Mouse (Mus musculus) midbrain, embryonic 15.5 days (tissue): ENCODE measurements around the gene Eme2. TPM values are rescaled to one million over a fixed set of nuclear protein-coding genes. Genes with fewer than 3 reads are reported as not detected.

Source experiments
- ATAC-seq: fragments of 200-750 bp; cut with Nextera tagmentation; replicated peaks from 2 replicates; pipeline ENCODE4 v1.8.0; 2017; ENCODE audit warnings: moderate TSS enrichment
- H3K27ac ChIP-seq: fragments of 300-500 bp; sonication (generic); 2 replicates; pipeline ENCODE4 v1.5.1; 2015; ENCODE audit warnings: mild to moderate bottlenecking, inconsistent platforms
- H3K27me3 ChIP-seq: fragments of 300-500 bp; sonication (generic); replicated peaks from 2 replicates; pipeline ENCODE4 v1.6.1; 2015; ENCODE audit warnings: inconsistent platforms
- H3K36me3 ChIP-seq: fragments of 300-500 bp; sonication (generic); replicated peaks from 2 replicates; pipeline ENCODE4 v1.6.1; 2015; ENCODE audit warnings: inconsistent platforms
- H3K4me1 ChIP-seq: fragments of 300-500 bp; sonication (generic); 2 replicates; pipeline ENCODE4 v1.6.1; 2015; ENCODE audit warnings: inconsistent platforms
- H3K4me2 ChIP-seq: fragments of 300-500 bp; sonication (generic); 2 replicates; pipeline ENCODE4 v1.6.1; 2015; ENCODE audit warnings: inconsistent platforms, mild to moderate bottlenecking, moderate library complexity
- H3K4me3 ChIP-seq: fragments of 300-500 bp; sonication (generic); 2 replicates; pipeline ENCODE4 v1.5.1; 2015; ENCODE audit warnings: mild to moderate bottlenecking, inconsistent platforms
- H3K9ac ChIP-seq: fragments of 300-500 bp; sonication (generic); 2 replicates; pipeline ENCODE4 v1.6.1; 2015; ENCODE audit warnings: mild to moderate bottlenecking, inconsistent platforms
- H3K9me3 ChIP-seq: fragments of 300-500 bp; sonication (generic); 2 replicates; pipeline ENCODE4 v1.6.1; 2016; ENCODE audit warnings: inconsistent platforms
- WGBS: fragments of 180-500 bp; shearing (Covaris S2); methylation state at CpG from one replicate; pipeline ENCODE4 v1.1.7; 2015; ENCODE audit warnings: mixed read lengths; 5-methylcytosine and 5-hydroxymethylcytosine counted together
- polyA plus RNA-seq: library from polyadenylated mRNA; unstranded; fragments of >200 nt; fragmentation: Nextera tagmentation; extraction: Ambion mirVana; gene quantifications from 2 replicates; pipeline ENCODE4 v1.2.1, GENCODE M21; 2015

Eme2 gene
- polyA plus RNA-seq, 1 experiment from 2014 or later, result 33.4 TPM

GRCm38 (mm10) chr17:24913984-24914383 lies 19.1 kb upstream of the Eme2 start:
- no peak overlapping the region for H3K27ac ChIP-seq
- H3K4me2 ChIP-seq, result no peak overlapping the region
- no peaks in the 10 kb centered on the region for H3K9me3 ChIP-seq
- H3K36me3 ChIP-seq, result peaks cover 88% of the 10 kb centered on the region
- H3K9ac ChIP-seq, result no peak overlapping the region
- no peak for ATAC-seq
- no peaks in the 10 kb centered on the region for H3K4me1 ChIP-seq
- H3K27me3 ChIP-seq, result no peaks in the 10 kb centered on the region
- H3K4me3 ChIP-seq, result no peak overlapping the region

GRCm38 (mm10) chr17:24907591-24907990 lies 12.7 kb upstream of the Eme2 start:
- Histone ChIP-seq H3K9ac (no peak overlapping the region), H3K9me3 (no peaks in the 10 kb centered on the region), H3K4me3 (no peak overlapping the region), H3K27me3 (no peaks in the 10 kb centered on the region), H3K27ac (no peak overlapping the region), H3K4me1 (no peaks in the 10 kb centered on the region), H3K4me2 (no peak overlapping the region), H3K36me3 (peaks cover 89% of the 10 kb centered on the region)
- 97% methylated on average over 2 of the region's 2 CpGs for WGBS
- no peak for ATAC-seq

- WGBS, result 95% methylated on average over 9 of the region's 9 CpGs
Measured at GRCm38 (mm10) chr17:24903767-24904166, 8.9 kb upstream of the Eme2 start.

GRCm38 (mm10) chr17:24902671-24903474 lies 8.0 kb upstream of the Eme2 start:
- Histone ChIP-seq H3K27me3 (no peaks in the 10 kb centered on the region), H3K4me2 (no peak overlapping the region), H3K27ac (no peak overlapping the region), H3K36me3 (peaks cover 94% of the 10 kb centered on the region), H3K4me3 (no peak overlapping the region), H3K9me3 (no peaks in the 10 kb centered on the region), H3K4me1 (peaks cover 7% of the 10 kb centered on the region), H3K9ac (no peak overlapping the region)
- 71% methylated on average over 9 of the region's 9 CpGs for WGBS
- no peak for ATAC-seq

More at GRCm38 (mm10) chr17:24903767-24904166, 8.9 kb upstream of the Eme2 start:
- Histone ChIP-seq H3K4me1 (no peaks in the 10 kb centered on the region), H3K9ac (no peak overlapping the region), H3K4me2 (no peak overlapping the region), H3K27ac (no peak overlapping the region), H3K4me3 (no peak overlapping the region), H3K36me3 (peaks cover 94% of the 10 kb centered on the region), H3K27me3 (no peaks in the 10 kb centered on the region), H3K9me3 (no peaks in the 10 kb centered on the region)
- ATAC-seq, result no peak

GRCm38 (mm10) chr17:24902124-24902523 lies 7.2 kb upstream of the Eme2 start:
- Histone ChIP-seq H3K4me2 (no peak overlapping the region), H3K27me3 (no peaks in the 10 kb centered on the region), H3K4me1 (peaks cover 14% of the 10 kb centered on the region), H3K4me3 (no peak overlapping the region), H3K36me3 (peaks cover 91% of the 10 kb centered on the region), H3K9me3 (no peaks in the 10 kb centered on the region), H3K27ac (no peak overlapping the region), H3K9ac (no peak overlapping the region)
- WGBS, result 88% methylated on average over 5 of the region's 5 CpGs
- ATAC-seq, result no peak

- peaks cover 73% of the 10 kb centered on the region for H3K36me3 ChIP-seq
- no peak for ATAC-seq
- H3K27ac ChIP-seq, result no peak overlapping the region
- H3K9ac ChIP-seq, result no peak overlapping the region
- peaks cover 32% of the 10 kb centered on the region for H3K4me1 ChIP-seq
- H3K27me3 ChIP-seq, result no peaks in the 10 kb centered on the region
- H3K9me3 ChIP-seq, result no peaks in the 10 kb centered on the region
- no peak overlapping the region for H3K4me2 ChIP-seq
- no peak overlapping the region for H3K4me3 ChIP-seq
- 95% methylated on average over 6 of the region's 6 CpGs for WGBS
Measured at GRCm38 (mm10) chr17:24900014-24900413, 5.1 kb upstream of the Eme2 start.

GRCm38 (mm10) chr17:24899153-24899552 lies 4.3 kb upstream of the Eme2 start:
- H3K4me3 ChIP-seq, result no peak overlapping the region
- H3K27ac ChIP-seq, result no peak overlapping the region
- H3K9me3 ChIP-seq, result no peaks in the 10 kb centered on the region
- H3K36me3 ChIP-seq, result peaks cover 66% of the 10 kb centered on the region
- WGBS, result 83% methylated on average over 5 of the region's 5 CpGs
- H3K4me1 ChIP-seq, result peaks cover 36% of the 10 kb centered on the region
- no peak overlapping the region for H3K9ac ChIP-seq
- no peak overlapping the region for H3K4me2 ChIP-seq
- H3K27me3 ChIP-seq, result no peaks in the 10 kb centered on the region
- ATAC-seq, result no peak

GRCm38 (mm10) chr17:24898041-24898854 lies 3.4 kb upstream of the Eme2 start:
- Histone ChIP-seq H3K4me1 (peaks cover 45% of the 10 kb centered on the region), H3K4me2 (0 out of 2 replicates have a peak overlapping the region, but pooled peaks have one; percentile 92), H3K9me3 (no peaks in the 10 kb centered on the region), H3K27ac (no peak overlapping the region), H3K27me3 (no peaks in the 10 kb centered on the region), H3K36me3 (peaks cover 60% of the 10 kb centered on the region), H3K4me3 (peak overlapping the region; percentile 4; the same call in 1 of the 2 replicates), H3K9ac (peak overlapping the region; percentile 90; the same call in 1 of the 2 replicates)
- 92% methylated on average over 4 of the region's 4 CpGs for WGBS
- ATAC-seq, result no peak

- Histone ChIP-seq H3K36me3 (peaks cover 60% of the 10 kb centered on the region), H3K27ac (0 out of 2 replicates have a peak overlapping the region, but pooled peaks have one; percentile 14)
Measured at GRCm38 (mm10) chr17:24897600-24897999, 2.7 kb upstream of the Eme2 start.

GRCm38 (mm10) chr17:24896993-24897269 lies 2.0 kb upstream of the Eme2 start:
- H3K4me3 ChIP-seq, result peak overlapping the region; percentile 76
- no peak for ATAC-seq
- H3K36me3 ChIP-seq, result peaks cover 54% of the 10 kb centered on the region
- 30% methylated on average over 11 of the region's 11 CpGs for WGBS
- H3K4me2 ChIP-seq, result peak overlapping the region; percentile 92
- H3K9me3 ChIP-seq, result no peaks in the 10 kb centered on the region
- peak overlapping the region; percentile 90 for H3K9ac ChIP-seq
- H3K27ac ChIP-seq, result peak overlapping the region; percentile 88
- no peaks in the 10 kb centered on the region for H3K27me3 ChIP-seq
- peaks cover 50% of the 10 kb centered on the region for H3K4me1 ChIP-seq

More at GRCm38 (mm10) chr17:24897600-24897999, 2.7 kb upstream of the Eme2 start:
- WGBS, result 81% methylated on average over 4 of the region's 4 CpGs
- Histone ChIP-seq H3K9me3 (no peaks in the 10 kb centered on the region), H3K4me2 (peak overlapping the region; percentile 92), H3K4me3 (peak overlapping the region; percentile 76), H3K9ac (peak overlapping the region; percentile 90; the same call in 1 of the 2 replicates), H3K27me3 (no peaks in the 10 kb centered on the region), H3K4me1 (peaks cover 50% of the 10 kb centered on the region)
- no peak for ATAC-seq

GRCm38 (mm10) chr17:24896241-24896992 lies 1.5 kb upstream of the Eme2 start, which contains the start of gene Nme3:
Nme3 (plus strand) TSS chr17:24896500.
- Histone ChIP-seq H3K27me3 (no peaks in the 10 kb centered on the region), H3K36me3 (peaks cover 50% of the 10 kb centered on the region), H3K4me1 (peaks cover 50% of the 10 kb centered on the region), H3K9me3 (no peaks in the 10 kb centered on the region), H3K27ac (peak within 1 kb of the TSS; percentile 88), H3K4me3 (peak within 1 kb of the TSS; percentile 76), H3K4me2 (peak within 1 kb of the TSS; percentile 92), H3K9ac (peak within 1 kb of the TSS; percentile 90)
- WGBS, result under 1% methylated on average over 50 of the region's 50 CpGs
- ATAC-seq, result peak; percentile 65
